Mouse (Mus musculus): ENCODE data around the gene Ylpm1. TPM values are rescaled to one million over a fixed set of nuclear protein-coding genes. Genes with fewer than 3 reads are reported as not detected.

Ylpm1 gene
- polyA plus RNA-seq, 1 experiment from 2014 or later: 23.5 TPM

- DNase-seq (ENCODE audit: low spot score): no peak
Measured at GRCm38 (mm10) chr12:85109426-85109825, 113.3 kb downstream of the Ylpm1 start.

DNA sequence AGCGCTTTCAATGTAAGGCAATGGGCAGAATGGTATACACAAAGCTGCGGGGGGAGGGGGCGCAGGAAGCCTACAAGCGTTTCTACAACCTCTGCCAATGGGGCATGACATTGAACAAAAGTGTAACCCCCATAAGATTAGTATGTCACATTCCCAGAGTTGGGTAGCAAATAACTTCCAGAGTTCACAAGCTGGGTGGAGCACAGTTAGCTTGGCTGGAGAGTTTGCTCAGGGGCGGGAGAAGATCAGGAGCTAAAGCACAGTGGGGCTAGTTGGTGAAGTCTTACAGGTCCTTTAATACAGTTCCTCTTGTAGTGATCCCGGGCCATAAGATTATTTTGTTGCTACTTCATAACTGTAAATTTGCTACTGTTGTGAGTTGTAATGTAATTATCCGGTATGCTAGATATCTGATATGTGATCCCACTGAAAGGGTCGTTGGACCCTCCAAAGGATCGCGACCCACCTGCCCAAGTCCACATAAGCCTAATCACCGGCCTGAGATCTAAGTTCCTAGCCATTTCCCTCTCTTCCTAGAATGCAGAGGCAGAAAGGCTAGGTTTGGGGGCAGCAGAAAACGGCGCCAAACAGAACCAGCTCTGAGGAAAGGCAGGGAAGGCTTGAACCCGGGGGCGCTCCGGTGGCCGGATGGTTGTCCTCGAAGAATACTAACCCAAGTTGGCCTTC, 114.0 kb downstream of the Ylpm1 start:
- no peak for DNase-seq (ENCODE audit: low spot score)

GRCm38 (mm10) chr12:85110698-85111592, 114.8 kb downstream of the Ylpm1 start, which contains the start of the genes Prox2 and Dlst:
Prox2 (minus strand) TSS chr12:85110759.
Dlst (plus strand) TSS chr12:85110833.
- DNase-seq (ENCODE audit: low spot score): peak; percentile 81

DNA sequence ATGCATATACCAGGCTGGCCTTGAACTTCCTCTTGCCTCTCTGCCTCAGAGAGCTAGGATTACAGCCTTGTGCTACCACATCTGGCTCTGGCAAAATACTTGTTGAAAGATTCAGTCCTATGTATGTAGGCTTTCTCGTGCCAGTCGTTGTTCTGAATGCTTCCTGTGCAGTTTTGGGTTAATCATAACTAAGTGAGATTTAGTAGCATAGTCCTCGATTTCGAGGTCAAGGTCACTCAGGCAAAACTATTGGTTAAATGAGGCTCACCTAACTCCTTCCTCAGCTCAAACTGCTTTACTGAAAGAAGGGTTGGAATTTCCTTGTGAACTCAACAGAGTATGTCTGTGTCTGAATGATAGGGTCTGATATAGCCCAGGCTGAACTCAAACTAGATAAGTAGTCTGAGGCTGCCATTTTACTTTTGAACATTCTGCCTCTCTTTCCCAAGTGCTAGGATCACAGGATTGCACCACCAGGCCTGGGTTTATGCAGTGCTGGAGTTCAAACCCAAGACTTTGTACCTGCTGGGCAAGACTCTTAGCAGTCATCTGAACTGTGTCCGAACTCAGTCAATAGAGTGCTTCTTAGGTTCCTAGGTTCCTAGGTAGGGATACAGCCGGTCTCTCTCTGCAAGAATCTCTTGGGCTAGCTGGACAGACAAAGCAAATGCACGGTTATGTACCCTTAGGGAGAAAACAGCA, 116.6 kb downstream of the Ylpm1 start:
- DNase-seq (ENCODE audit: low spot score): no peak

GRCm38 (mm10) chr12:85113337-85113736, 117.2 kb downstream of the Ylpm1 start:
- no peak for DNase-seq (ENCODE audit: low spot score)

- DNase-seq (ENCODE audit: low spot score): no peak
Measured at GRCm38 (mm10) chr12:85113917-85114316, 117.8 kb downstream of the Ylpm1 start.

DNA sequence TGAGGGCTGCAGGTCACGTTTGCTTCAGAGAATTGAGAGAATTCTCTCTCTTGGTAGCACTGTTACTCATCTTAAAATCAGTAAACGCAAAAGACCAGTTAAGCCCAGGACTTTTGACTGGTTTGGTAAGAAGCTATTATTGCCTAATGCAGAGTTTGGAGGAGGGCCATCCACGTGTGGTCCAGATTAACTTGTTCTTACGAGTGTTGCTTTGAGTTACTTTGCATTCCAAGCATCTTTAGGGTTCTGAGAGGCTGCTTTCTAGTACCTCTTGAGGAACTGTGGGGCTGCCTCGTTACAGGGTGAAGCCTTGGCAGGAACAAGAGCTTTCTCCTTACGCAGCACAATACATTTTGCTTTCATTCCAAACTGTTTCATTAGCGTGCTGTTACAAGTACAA, 119.6 kb downstream of the Ylpm1 start:
- DNase-seq (ENCODE audit: low spot score): no peak

Other genes starting within 250 kb of the Ylpm1 start
- 89.7 and 93.1 TPM in 2 replicates for gene Npc2, start 223.2 kb upstream of the Ylpm1 start, polyA plus RNA-seq (2015; fragmentation: Nextera tagmentation; extraction: Ambion mirVana)
- 156 TPM in 2 replicates for gene Isca2, start 223.1 kb upstream of the Ylpm1 start, polyA plus RNA-seq (2015; fragmentation: Nextera tagmentation; extraction: Ambion mirVana)
- gene Ltbp2, start 119.8 kb upstream of the Ylpm1 start, polyA plus RNA-seq (2015; fragmentation: Nextera tagmentation; extraction: Ambion mirVana): 0.72 and 1.0 TPM in 2 replicates
- gene Fcf1, start 25.4 kb upstream of the Ylpm1 start, polyA plus RNA-seq (2015; fragmentation: Nextera tagmentation; extraction: Ambion mirVana): 209 and 211 TPM in 2 replicates
- gene Arel1, start 25.4 kb upstream of the Ylpm1 start, polyA plus RNA-seq (2015; fragmentation: Nextera tagmentation; extraction: Ambion mirVana): 11.9 and 13.0 TPM in 2 replicates
- gene Prox2, start 114.4 kb downstream of the Ylpm1 start, polyA plus RNA-seq (2015; fragmentation: Nextera tagmentation; extraction: Ambion mirVana): 3.8 and 4.3 TPM in 2 replicates
- 83.0 and 89.1 TPM in 2 replicates for gene Dlst, start 114.5 kb downstream of the Ylpm1 start, polyA plus RNA-seq (2015; fragmentation: Nextera tagmentation; extraction: Ambion mirVana)
- gene Rps6kl1, start 154.9 kb downstream of the Ylpm1 start, polyA plus RNA-seq (2015; fragmentation: Nextera tagmentation; extraction: Ambion mirVana): 3.2 and 3.4 TPM in 2 replicates
- 2.0 and 2.7 TPM in 2 replicates for gene Pgf, start 181.5 kb downstream of the Ylpm1 start, polyA plus RNA-seq (2015; fragmentation: Nextera tagmentation; extraction: Ambion mirVana)
- 106 and 110 TPM in 2 replicates for gene Eif2b2, start 223.2 kb downstream of the Ylpm1 start, polyA plus RNA-seq (2015; fragmentation: Nextera tagmentation; extraction: Ambion mirVana)